Mouse (Mus musculus): ENCODE results near the gene Gngt2.

GRCm38 (mm10) chr11:95869442-95869841 is 32.4 kb downstream of the Gngt2 start:
- TF ChIP-seq CTCF (IDR thresholded peaks at IDR 0.05; ENCODE audit: borderline replicate concordance, control insufficient read depth, extremely low read depth, insufficient read depth, low read length, poor library complexity) (no peak), POLR2A (IDR thresholded peaks at IDR 0.05; ENCODE audit: control insufficient read depth, extremely low read depth, insufficient read depth, low read length, poor library complexity) (no peak)

Measured in thymus, adult 2 months (tissue).